Mouse (Mus musculus) hindbrain, embryonic 12.5 days (tissue): ENCODE measurements around the gene Srek1ip1. TPM values are rescaled to one million over a fixed set of nuclear protein-coding genes. Genes with fewer than 3 reads are reported as not detected.

Source experiments
- ATAC-seq: fragments of 200-750 bp; cut with Nextera tagmentation; 2 replicates; pipeline ENCODE4 v1.8.0; 2017; ENCODE audit warnings: moderate TSS enrichment; ENCODE audit not compliant: low FRiP score
- H3K27ac ChIP-seq: fragments of 300-500 bp; sonication (generic); 2 replicates; pipeline ENCODE4 v1.5.1; 2016; ENCODE audit warnings: mild to moderate bottlenecking
- H3K27me3 ChIP-seq: fragments of 300-500 bp; sonication (generic); 2 replicates; pipeline ENCODE4 v1.6.1; 2016; ENCODE audit warnings: mild to moderate bottlenecking
- H3K36me3 ChIP-seq: fragments of 300-500 bp; sonication (generic); 2 replicates; pipeline ENCODE4 v1.6.1; 2016; ENCODE audit warnings: mild to moderate bottlenecking
- H3K4me1 ChIP-seq: fragments of 300-500 bp; sonication (generic); 2 replicates; pipeline ENCODE4 v1.6.1; 2016
- H3K4me2 ChIP-seq: fragments of 300-500 bp; sonication (generic); replicated peaks from 2 replicates; pipeline ENCODE4 v1.6.1; 2016; ENCODE audit warnings: mild to moderate bottlenecking
- H3K4me3 ChIP-seq: fragments of 300-500 bp; sonication (generic); 2 replicates; pipeline ENCODE4 v1.5.1; 2016; ENCODE audit warnings: mild to moderate bottlenecking
- H3K9ac ChIP-seq: fragments of 300-500 bp; sonication (generic); 2 replicates; pipeline ENCODE4 v1.6.1; 2016; ENCODE audit warnings: mild to moderate bottlenecking, moderate library complexity
- H3K9me3 ChIP-seq: fragments of 300-500 bp; sonication (generic); replicated peaks from 2 replicates; pipeline ENCODE4 v1.6.1; 2016; ENCODE audit warnings: mild to moderate bottlenecking
- WGBS: fragments of 180-500 bp; shearing (Covaris S2); methylation state at CpG from one replicate; pipeline ENCODE4 v1.1.7; 2016; 5-methylcytosine and 5-hydroxymethylcytosine counted together
- polyA plus RNA-seq: library from polyadenylated mRNA; unstranded; fragments of >200 nt; fragmentation: Nextera tagmentation; extraction: Ambion mirVana; gene quantifications from 2 replicates; pipeline ENCODE4 v1.2.1, GENCODE M21; 2016

Gene Srek1ip1
- polyA plus RNA-seq, 1 experiment from 2014 or later = 19.9 TPM

DNA sequence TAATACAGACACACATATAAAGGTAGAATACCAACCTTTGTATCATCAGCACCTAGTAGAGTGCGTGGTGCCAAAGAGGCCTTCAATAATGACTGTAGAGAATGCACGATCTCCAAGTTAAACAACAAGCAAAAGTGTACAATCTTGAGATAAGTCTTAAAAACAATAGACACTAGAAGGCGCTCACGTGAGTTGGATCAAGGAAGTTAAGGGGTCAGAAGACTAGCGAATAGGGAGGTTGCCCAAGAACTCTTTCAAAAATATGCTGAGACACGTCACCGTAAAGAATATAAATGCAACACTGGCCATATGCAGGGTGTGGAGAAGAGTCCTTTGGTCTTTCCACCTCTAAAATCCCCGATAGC is 24.0 kb downstream of the Srek1ip1 start:
- peak overlapping the region; percentile 71 for H3K4me2 ChIP-seq
- H3K4me1 ChIP-seq = peaks cover 16% of the 10 kb centered on the region
- no peak overlapping the region for H3K27ac ChIP-seq
- H3K9ac ChIP-seq = peak overlapping the region; percentile 79
- ATAC-seq = peak; percentile 27; the same call in 1 of the 2 replicates
- H3K4me3 ChIP-seq = peak overlapping the region; percentile 76
- no peaks in the 10 kb centered on the region for H3K27me3 ChIP-seq
- 9% methylated on average over 8 of the region's 8 CpGs for WGBS
- no peaks in the 10 kb centered on the region for H3K9me3 ChIP-seq
- 0 out of 2 replicates have a peak, but pooled peaks cover 3% of the 10 kb centered on the region for H3K36me3 ChIP-seq

DNA sequence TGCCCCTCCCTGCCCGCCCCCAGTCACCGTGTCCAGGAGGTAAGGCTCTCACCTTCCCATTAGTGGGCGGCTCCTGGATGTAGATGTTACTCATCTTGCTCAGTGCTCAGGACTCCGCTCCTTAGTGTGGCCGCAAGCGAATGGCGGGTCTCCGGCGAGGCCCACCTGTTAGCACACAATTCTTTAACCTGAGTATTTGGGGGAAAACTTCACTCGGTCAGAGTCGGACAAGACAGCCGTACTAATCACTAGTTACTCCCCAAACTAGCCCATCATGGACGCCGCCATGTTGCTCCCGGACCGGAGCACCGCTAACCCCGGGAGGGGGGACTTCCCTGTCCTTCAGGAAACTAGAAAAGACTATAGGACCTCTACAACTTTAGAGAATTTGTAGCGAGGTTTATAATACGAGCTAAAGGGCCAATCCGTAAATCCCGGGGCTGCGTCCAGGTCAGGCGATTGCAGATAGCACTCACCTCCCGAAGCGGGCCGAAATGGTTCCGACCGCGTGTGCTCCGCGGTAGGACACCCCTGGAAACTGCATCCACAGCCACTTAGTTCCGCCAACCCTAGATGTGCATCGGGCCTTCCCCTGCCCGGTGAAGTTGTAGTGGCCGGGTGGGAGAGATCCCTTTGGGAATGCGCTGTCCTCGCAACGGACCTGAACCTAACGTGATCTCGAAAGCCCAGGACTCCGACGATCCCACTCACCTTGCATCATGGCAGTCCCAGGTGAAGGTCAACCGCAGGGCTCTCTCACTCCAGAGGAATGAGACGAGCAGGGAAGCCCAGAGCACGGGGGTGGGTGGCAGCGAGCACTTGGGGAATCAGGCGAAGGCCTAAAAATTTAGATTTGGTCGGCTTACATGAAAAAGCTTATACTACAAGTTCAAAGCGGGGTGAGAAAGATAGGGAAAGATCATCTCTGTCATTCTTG is 24.6 kb downstream of the Srek1ip1 start, which contains the start of gene Cwc27:
Gene Cwc27 (minus strand): TSS at position 508 of the 937 bp plus-strand sequence.
- Histone ChIP-seq H3K27me3 (no peaks in the 10 kb centered on the region), H3K9me3 (no peaks in the 10 kb centered on the region), H3K4me1 (peaks cover 16% of the 10 kb centered on the region), H3K9ac (peak within 1 kb of the TSS; percentile 79), H3K4me3 (peak within 1 kb of the TSS; percentile 76), H3K36me3 (0 out of 2 replicates have a peak, but pooled peaks cover 3% of the 10 kb centered on the region), H3K27ac (peak within 1 kb of the TSS; percentile 70; the same call in 1 of the 2 replicates), H3K4me2 (peak within 1 kb of the TSS; percentile 71)
- peak; percentile 97 for ATAC-seq
- under 1% methylated on average over 50 of the region's 50 CpGs for WGBS

DNA sequence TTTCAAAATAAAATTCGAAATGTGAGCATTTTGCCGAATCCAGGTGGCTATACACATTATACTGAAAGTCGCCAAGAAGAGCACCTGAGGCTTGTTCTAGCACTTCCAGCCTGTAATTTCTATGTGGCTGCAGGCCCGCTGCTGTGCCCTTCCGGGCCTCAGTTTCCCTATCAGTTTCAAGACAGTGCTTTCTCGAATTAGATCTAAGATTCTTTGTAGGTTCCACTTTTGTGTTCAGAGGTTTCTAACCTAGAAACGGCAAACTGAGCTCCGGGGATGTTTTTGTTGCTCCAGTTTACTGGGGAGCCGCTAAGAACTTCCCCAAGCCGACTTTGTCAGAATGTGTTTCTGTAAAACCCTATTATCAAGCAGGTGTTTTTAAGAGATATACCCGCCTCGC is 25.4 kb downstream of the Srek1ip1 start:
- Histone ChIP-seq H3K4me1 (peaks cover 21% of the 10 kb centered on the region), H3K9ac (peak overlapping the region; percentile 79), H3K27me3 (no peaks in the 10 kb centered on the region), H3K9me3 (no peaks in the 10 kb centered on the region), H3K4me3 (peak overlapping the region; percentile 76), H3K36me3 (0 out of 2 replicates have a peak, but pooled peaks cover 3% of the 10 kb centered on the region), H3K27ac (no peak overlapping the region), H3K4me2 (peak overlapping the region; percentile 71)
- WGBS = 66% methylated on average over 12 of the region's 12 CpGs
- ATAC-seq = no peak

DNA sequence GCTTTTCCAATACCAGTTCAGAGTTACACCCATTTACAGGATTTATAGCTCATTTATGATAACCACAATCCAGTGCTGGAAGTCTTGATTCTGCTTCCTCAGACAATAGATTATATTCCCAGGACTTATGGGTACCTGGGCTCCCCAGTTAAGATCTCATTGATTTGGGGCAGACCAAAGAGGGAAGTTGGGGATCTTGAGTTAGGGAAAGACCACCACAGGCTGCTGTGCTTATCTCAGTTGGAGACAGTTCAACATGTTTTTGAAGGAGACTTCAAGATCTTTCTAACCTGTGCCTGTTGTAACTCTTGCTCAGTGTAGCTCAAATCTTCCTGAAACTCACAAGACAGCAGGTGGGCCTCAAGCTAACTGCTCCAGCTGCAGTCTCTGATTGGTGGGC is 28.9 kb downstream of the Srek1ip1 start:
- Histone ChIP-seq H3K27ac (no peak overlapping the region), H3K9me3 (no peaks in the 10 kb centered on the region), H3K4me1 (peaks cover 17% of the 10 kb centered on the region), H3K27me3 (no peaks in the 10 kb centered on the region), H3K9ac (no peak overlapping the region), H3K4me3 (no peak overlapping the region), H3K36me3 (0 out of 2 replicates have a peak, but pooled peaks cover 3% of the 10 kb centered on the region), H3K4me2 (no peak overlapping the region)
- ATAC-seq = no peak

DNA sequence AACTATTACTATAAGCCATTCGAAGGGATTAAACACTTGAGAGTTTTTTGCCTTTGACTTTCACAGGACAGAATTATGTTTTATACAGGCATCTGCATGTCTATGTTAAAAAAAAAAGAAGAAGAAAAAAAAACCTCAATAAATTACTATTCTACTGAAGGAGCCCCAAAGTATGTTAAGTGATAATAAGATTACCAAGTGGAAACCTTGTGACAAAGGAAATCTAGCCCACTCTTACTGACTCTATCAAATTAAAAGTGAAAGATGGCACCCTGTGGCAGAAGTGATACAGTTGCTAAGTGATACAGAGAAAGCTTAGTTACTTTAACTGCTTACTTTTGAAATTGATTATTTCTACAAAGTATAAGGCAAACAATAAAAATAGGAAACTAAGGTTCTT is 29.6 kb downstream of the Srek1ip1 start:
- Histone ChIP-seq H3K27ac (no peak overlapping the region), H3K27me3 (no peaks in the 10 kb centered on the region), H3K4me1 (peaks cover 15% of the 10 kb centered on the region), H3K4me3 (no peak overlapping the region), H3K4me2 (no peak overlapping the region), H3K9ac (no peak overlapping the region), H3K36me3 (peaks cover 4% of the 10 kb centered on the region), H3K9me3 (no peaks in the 10 kb centered on the region)
- 95% methylated on average over 1 of the region's 1 CpGs for WGBS
- ATAC-seq = no peak

DNA sequence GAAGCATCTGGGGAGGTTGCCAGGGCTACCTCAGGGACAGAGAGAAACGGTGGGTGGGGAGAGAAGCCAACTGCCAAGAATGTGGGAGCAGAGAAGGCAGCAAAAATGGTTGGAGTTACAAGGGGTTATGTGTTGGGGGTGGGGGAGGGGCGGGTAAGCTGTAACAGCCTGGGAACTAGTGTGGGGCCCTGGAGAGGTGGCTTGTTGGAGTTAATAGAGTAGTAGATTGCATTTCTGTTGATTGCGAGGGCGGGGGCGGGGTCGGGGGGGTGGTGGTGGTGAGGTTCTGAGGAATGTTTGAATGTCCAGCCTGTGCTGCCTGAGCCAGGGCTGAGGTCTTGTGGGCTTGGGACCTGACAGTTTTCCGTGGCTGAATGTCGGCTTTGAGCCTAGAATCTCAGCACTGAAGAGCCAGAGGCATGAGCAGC is 30.1 kb downstream of the Srek1ip1 start:
- H3K4me3 ChIP-seq = no peak overlapping the region
- 33% methylated on average over 8 of the region's 8 CpGs for WGBS
- H3K36me3 ChIP-seq = peaks cover 9% of the 10 kb centered on the region
- ATAC-seq = peak; percentile 65
- peaks cover 15% of the 10 kb centered on the region for H3K4me1 ChIP-seq
- no peaks in the 10 kb centered on the region for H3K9me3 ChIP-seq
- no peaks in the 10 kb centered on the region for H3K27me3 ChIP-seq
- H3K27ac ChIP-seq = peak overlapping the region; percentile 55; the same call in 1 of the 2 replicates
- H3K9ac ChIP-seq = no peak overlapping the region
- peak overlapping the region; percentile 17; the same call in 1 of the 2 replicates for H3K4me2 ChIP-seq

DNA sequence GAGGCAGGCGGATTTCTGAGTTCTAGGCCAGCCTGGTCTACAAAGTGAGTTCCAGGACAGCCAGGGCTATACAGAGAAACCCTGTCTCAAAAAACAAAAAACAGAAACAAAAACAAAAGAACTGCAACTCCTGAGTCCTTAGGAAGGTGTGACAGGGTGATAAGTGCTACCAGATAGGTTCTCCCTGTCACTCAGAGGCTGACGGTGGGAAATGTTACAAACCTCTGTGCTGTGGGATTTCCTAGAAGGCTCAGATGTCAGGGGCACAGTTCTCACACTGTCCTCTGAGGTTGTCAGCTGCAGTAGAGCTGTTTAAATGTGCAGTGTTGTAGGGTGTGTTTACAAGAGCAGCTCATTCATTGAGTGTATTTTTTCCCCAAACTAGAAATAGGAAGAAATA is 33.2 kb downstream of the Srek1ip1 start:
- ATAC-seq = no peak

DNA sequence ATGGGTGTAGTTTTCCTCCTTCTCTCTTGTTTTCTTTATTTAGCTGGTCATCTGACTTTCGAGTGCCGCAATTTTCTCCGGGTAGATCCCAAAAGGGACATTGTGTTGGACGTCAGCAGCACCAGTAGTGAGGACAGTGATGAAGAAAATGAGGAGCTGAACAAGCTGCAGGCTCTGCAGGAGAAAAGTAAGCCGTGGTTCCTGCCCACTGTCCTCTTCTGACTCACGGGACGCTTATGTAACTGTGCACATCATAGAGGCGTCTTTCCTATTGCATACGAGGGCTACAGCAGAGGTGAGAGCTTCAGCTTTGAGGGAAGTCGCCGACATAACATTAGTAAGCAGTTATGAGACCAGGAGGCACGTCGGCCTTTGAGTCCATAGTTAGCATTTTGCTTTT is 40.5 kb downstream of the Srek1ip1 start:
- Histone ChIP-seq H3K9me3 (0 out of 2 replicates have a peak, but pooled peaks cover 2% of the 10 kb centered on the region), H3K27me3 (no peaks in the 10 kb centered on the region), H3K4me3 (no peak overlapping the region), H3K27ac (no peak overlapping the region), H3K4me1 (no peaks in the 10 kb centered on the region), H3K4me2 (no peak overlapping the region), H3K9ac (no peak overlapping the region), H3K36me3 (peaks cover 59% of the 10 kb centered on the region)
- ATAC-seq = no peak
- 96% methylated on average over 13 of the region's 13 CpGs for WGBS

More for the DNA sequence above, 33.2 kb downstream of the Srek1ip1 start:
- Histone ChIP-seq H3K4me1 (peaks cover 5% of the 10 kb centered on the region), H3K9ac (no peak overlapping the region), H3K4me3 (no peak overlapping the region), H3K36me3 (peaks cover 30% of the 10 kb centered on the region), H3K9me3 (0 out of 2 replicates have a peak, but pooled peaks cover 6% of the 10 kb centered on the region), H3K27me3 (no peaks in the 10 kb centered on the region), H3K4me2 (no peak overlapping the region), H3K27ac (no peak overlapping the region)
- 77% methylated on average over 2 of the region's 2 CpGs for WGBS

DNA sequence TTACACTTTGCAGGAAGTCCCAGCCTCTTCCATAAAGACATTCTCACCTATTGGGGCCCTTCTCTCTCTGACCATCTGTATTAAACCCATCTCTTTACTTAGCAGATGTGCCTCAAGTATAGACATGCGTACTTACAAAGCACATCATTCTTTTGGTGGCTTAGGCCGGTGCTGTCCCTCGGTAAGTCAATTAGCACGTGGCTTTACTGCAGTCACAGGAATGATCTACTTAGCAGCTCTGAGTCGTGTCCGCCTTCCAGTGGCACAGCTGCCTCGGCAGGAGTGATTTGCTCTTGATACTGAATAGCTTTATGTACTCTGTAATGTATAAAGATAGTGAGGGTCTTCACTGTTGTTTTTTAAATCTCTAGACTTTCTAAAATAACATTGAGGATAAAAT is 45.3 kb downstream of the Srek1ip1 start:
- Histone ChIP-seq H3K36me3 (peaks cover 32% of the 10 kb centered on the region), H3K27ac (no peak overlapping the region), H3K9me3 (no peaks in the 10 kb centered on the region), H3K4me1 (no peaks in the 10 kb centered on the region), H3K9ac (no peak overlapping the region), H3K27me3 (no peaks in the 10 kb centered on the region), H3K4me2 (no peak overlapping the region), H3K4me3 (no peak overlapping the region)
- ATAC-seq = no peak
- 86% methylated on average over 7 of the region's 7 CpGs for WGBS

DNA sequence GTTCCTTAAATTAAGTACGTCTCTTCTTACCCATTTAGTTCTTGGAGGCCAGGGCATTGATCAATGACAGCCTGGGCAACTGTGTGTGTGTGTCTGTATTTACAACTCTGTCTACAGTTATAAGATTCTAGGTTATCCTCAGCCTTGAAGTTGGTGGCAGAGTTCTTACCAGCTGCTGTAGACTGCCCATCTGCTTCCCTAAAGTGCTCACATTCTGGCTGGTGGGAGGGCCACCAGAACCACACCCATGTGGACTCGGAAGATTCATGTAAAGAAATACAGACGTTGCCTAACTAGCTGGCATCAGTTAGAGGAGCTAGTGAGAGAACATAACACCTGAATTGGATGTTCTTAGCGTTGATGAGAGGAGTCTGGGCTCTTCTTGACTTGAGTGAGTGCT is 49.7 kb downstream of the Srek1ip1 start:
- H3K4me3 ChIP-seq = no peak overlapping the region
- no peaks in the 10 kb centered on the region for H3K9me3 ChIP-seq
- WGBS = 82% methylated on average over 4 of the region's 4 CpGs
- no peak overlapping the region for H3K27ac ChIP-seq
- no peak overlapping the region for H3K9ac ChIP-seq
- H3K4me1 ChIP-seq = no peaks in the 10 kb centered on the region
- no peak for ATAC-seq
- no peaks in the 10 kb centered on the region for H3K27me3 ChIP-seq
- H3K36me3 ChIP-seq = peaks cover 12% of the 10 kb centered on the region
- no peak overlapping the region for H3K4me2 ChIP-seq

DNA sequence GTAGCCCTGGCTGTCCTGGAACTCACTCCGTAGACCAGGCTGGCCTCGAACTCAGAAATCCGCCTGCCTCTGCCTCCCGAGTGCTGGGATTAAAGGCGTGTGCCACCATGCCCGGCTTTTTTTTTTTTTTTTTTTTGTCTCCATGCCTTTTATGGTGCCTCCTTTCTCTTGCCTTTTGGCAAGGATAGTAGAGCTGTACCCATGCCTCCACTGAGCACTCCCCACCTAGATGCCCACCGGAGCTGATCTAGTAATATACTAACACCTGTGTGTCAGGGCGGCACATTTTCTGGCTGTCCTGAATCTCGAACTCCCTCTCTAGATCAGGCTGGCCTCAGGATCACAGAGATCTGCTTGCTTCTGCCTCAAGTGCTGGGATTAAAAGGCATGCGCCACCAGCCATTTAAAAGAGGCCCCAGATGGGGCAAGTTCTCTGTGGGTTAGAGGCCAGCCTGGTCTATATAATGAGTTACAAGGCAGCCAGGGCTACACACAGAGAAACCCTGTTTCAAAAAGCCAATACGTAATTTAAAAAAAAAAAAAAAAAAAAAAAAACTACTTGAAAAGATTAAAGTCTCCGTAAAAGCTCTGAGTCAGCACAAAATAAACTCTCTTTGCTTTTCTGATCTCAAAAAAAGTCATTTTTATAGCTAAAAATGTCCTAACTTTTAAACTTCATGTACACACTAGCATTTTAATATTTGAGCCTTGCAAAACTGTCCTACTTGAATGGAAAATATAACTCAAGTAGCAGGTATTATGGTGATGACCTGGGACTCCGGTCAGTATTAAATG is 51.2 kb downstream of the Srek1ip1 start:
- no peak overlapping the region for H3K4me3 ChIP-seq
- no peak overlapping the region for H3K4me2 ChIP-seq
- H3K9me3 ChIP-seq = no peaks in the 10 kb centered on the region
- ATAC-seq = no peak
- no peaks in the 10 kb centered on the region for H3K4me1 ChIP-seq
- peaks cover 4% of the 10 kb centered on the region for H3K36me3 ChIP-seq
- H3K9ac ChIP-seq = no peak overlapping the region
- H3K27me3 ChIP-seq = no peaks in the 10 kb centered on the region
- WGBS = 88% methylated on average over 10 of the region's 13 CpGs
- H3K27ac ChIP-seq = no peak overlapping the region

DNA sequence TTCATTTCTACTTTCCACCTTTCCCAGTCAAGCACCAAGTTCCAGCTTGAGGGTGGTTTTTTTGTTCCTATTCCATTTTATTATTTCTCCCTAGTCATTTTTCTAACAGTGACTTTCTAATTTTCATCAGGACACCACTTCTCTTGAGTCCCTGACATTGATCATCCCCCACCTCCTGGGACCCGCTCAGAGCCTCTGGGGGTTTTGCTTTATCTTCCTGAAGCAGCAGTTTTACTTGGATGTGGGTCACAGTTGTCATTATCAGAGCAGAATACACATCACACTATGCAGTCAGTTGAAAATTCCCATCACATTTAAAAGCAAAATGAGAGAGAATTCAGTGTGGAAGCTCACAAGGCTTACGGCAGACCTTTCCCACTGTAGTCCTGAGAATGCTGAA is 61.4 kb downstream of the Srek1ip1 start:
- 81% methylated on average over 2 of the region's 2 CpGs for WGBS
- Histone ChIP-seq H3K9me3 (no peaks in the 10 kb centered on the region), H3K27ac (no peak overlapping the region), H3K4me1 (no peaks in the 10 kb centered on the region), H3K27me3 (no peaks in the 10 kb centered on the region), H3K4me3 (no peak overlapping the region), H3K9ac (no peak overlapping the region), H3K36me3 (no peaks in the 10 kb centered on the region), H3K4me2 (no peak overlapping the region)
- no peak for ATAC-seq
